Mouse (Mus musculus) embryonic fibroblast, embryonic 13.5 days (primary cell): ENCODE results near the gene Crb1.

Experiments used
- CTCF ChIP-seq: IDR thresholded peaks from 2 replicates; pipeline ENCODE4 v1.5.1; 2011; ENCODE audit warnings: mild to moderate bottlenecking, control low read depth, low read length, moderate library complexity, borderline replicate concordance; ENCODE audit not compliant: insufficient read depth
- POLR2A ChIP-seq: IDR thresholded peaks from 2 replicates; pipeline ENCODE4 v1.6.1; 2011; ENCODE audit warnings: low read depth, mild to moderate bottlenecking, control low read depth, low read length, moderate library complexity

DNA sequence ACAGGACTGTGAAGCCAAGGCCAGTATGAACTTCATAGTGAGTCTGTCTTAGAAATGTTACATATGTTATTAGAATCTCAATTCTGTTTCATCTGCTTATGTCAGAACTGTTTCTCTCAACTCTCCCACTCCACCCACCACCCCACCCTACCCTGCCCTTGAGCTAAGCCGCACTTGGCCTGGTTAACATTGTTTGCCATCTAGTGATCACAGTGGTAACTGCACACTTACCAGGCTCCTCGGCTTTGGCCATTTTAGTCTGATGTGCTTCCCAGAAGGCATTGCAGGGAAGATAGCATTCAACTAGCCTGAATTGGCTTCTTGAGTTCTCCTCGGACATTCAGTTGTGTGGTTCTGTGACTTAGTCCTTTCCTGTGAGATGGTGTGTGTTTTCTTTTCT, 215.3 kb downstream of the Crb1 start:
- no peak for TF ChIP-seq POLR2A
- peak; percentile 3; the same call in 1 of the 2 replicates for TF ChIP-seq CTCF
